Mouse (Mus musculus) kidney, adult 18-20 months (tissue): ENCODE data around the gene Nkx2-1.
A peak's percentile ranks its signal among the peaks of the same experiment; 100 is the strongest.
"Not testable (repeated sequence)": the region's sequence is repeated elsewhere in the genome, so short reads cannot be mapped to it uniquely, and the experiment has no call there.

Source experiments
- DNase-seq: peaks from one replicate; pipeline ENCODE4 v3.0.0; 2021

Gene Nkx2-1

GRCm38 (mm10) chr12:56536884-56537265 is at the start of gene Nkx2-1:
Nkx2-1 (minus strand) TSS chr12:56536908.
- no peak for DNase-seq

- DNase-seq, result peak; percentile 74
Observed at GRCm38 (mm10) chr12:56541068-56541467, 4.4 kb upstream of the Nkx2-1 start.

GRCm38 (mm10) chr12:56540591-56540990 is 3.9 kb upstream of the Nkx2-1 start:
- no peak for DNase-seq

GRCm38 (mm10) chr12:56538601-56539000 is 1.9 kb upstream of the Nkx2-1 start:
- no peak for DNase-seq

- DNase-seq, result no peak
Observed at GRCm38 (mm10) chr12:56537931-56538330, 1.2 kb upstream of the Nkx2-1 start.

GRCm38 (mm10) chr12:56537342-56537741 is 634 bp upstream of the Nkx2-1 start:
- no peak for DNase-seq

- no peak for DNase-seq
Observed at GRCm38 (mm10) chr12:56536174-56536883, 379 bp downstream of the Nkx2-1 start.

GRCm38 (mm10) chr12:56535411-56536173 is 1.1 kb downstream of the Nkx2-1 start:
- no peak for DNase-seq

GRCm38 (mm10) chr12:56534651-56535326 is 1.9 kb downstream of the Nkx2-1 start:
- no peak for DNase-seq

GRCm38 (mm10) chr12:56534311-56534650 is 2.4 kb downstream of the Nkx2-1 start:
- no peak for DNase-seq

- DNase-seq, result no peak
Observed at GRCm38 (mm10) chr12:56533501-56534310, 3.0 kb downstream of the Nkx2-1 start.

GRCm38 (mm10) chr12:56532986-56533495 is 3.7 kb downstream of the Nkx2-1 start:
- DNase-seq, result no peak

- DNase-seq, result no peak
Observed at GRCm38 (mm10) chr12:56532142-56532541, 4.6 kb downstream of the Nkx2-1 start.

GRCm38 (mm10) chr12:56531051-56531620 is 5.6 kb downstream of the Nkx2-1 start:
- no peak for DNase-seq

- DNase-seq, result no peak
Observed at GRCm38 (mm10) chr12:56529931-56530330, 6.8 kb downstream of the Nkx2-1 start.

GRCm38 (mm10) chr12:56528881-56529681 is 7.6 kb downstream of the Nkx2-1 start:
- no peak for DNase-seq

- DNase-seq, result no peak
Observed at GRCm38 (mm10) chr12:56528034-56528570, 8.6 kb downstream of the Nkx2-1 start.

- DNase-seq, result no peak
Observed at GRCm38 (mm10) chr12:56527071-56527470, 9.6 kb downstream of the Nkx2-1 start.

- DNase-seq, result not testable (repeated sequence)
Observed at GRCm38 (mm10) chr12:56525219-56525797, 11.4 kb downstream of the Nkx2-1 start.

- no peak for DNase-seq
Observed at GRCm38 (mm10) chr12:56524201-56524600, 12.5 kb downstream of the Nkx2-1 start.

- DNase-seq, result no peak
Observed at GRCm38 (mm10) chr12:56522191-56522590, 14.5 kb downstream of the Nkx2-1 start.
